Mouse (Mus musculus): ENCODE data around the gene Numa1. TPM values are rescaled to one million over a fixed set of nuclear protein-coding genes. Genes with fewer than 3 reads are reported as not detected.

The Numa1 gene
- 167 and 193 TPM in 2 replicates for polyA plus RNA-seq (2012; ENCODE audit: low replicate concordance)

DNA sequence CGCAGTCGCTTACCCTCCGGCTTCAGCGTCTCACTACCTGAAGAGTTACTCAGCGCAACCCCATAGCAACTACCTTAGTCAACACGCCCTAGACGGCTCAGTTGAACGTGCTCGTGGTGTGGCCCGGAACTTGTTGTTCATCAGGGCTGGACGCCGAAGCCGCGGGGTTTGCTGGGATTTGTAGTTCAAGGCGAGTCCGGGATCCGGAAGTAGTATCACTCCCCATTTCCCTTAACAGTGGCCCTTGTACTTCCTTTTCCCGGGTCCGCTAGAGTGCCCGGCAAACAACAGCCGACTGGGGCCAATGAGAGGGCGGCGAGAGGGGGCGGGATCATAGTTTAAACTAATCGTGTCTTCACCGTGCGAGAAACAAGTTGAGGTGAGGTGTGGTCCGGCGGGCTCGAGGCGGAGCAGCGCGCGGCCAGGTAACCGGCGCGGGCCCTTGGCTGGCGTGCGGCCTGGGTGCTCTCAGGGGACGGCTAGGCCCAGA, at the start of gene Numa1, which contains the start of gene Lrrc51:
Numa1 (plus strand) TSS at position 361 of the 490 bp plus-strand sequence.
Lrrc51 (minus strand) TSS at position 145 of the 490 bp plus-strand sequence.

DNA sequence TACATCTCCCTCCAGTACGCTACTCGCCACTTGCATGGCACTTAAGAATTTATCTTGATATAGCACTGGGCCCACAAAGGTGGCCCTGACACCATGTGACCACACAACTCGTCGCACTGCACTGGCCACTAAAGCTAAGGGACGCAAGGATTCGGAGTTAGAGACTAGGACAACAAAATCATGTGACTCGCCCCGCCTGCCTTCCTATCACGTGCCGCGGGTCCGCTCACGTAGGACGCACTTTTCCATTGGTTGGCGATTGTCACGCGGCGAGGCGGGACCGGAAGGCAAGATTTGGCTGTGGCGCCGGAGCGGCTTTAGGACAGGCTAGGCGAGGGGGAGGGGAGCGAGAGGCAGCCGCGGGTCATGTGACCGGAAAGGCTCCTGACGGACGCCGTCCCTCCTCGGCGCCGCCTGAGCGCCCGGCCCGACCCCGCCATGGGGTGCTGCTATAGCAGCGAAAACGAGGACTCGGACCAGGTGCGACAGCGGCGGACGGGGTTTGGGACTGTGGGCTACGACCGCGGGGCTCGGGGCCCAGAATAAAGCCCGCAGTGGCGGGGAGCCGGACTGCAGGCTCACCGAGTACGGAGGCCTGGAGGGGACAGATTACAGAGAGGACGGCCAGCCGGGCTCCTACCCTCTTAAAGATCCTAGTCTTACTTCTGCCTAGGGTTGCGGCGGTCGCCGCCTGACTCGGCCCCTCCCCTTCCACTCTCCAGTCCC, 28.2 kb upstream of the Numa1 start, which contains the start of gene Lamtor1:
Lamtor1 (plus strand) TSS at position 344 of the 726 bp plus-strand sequence.

DNA sequence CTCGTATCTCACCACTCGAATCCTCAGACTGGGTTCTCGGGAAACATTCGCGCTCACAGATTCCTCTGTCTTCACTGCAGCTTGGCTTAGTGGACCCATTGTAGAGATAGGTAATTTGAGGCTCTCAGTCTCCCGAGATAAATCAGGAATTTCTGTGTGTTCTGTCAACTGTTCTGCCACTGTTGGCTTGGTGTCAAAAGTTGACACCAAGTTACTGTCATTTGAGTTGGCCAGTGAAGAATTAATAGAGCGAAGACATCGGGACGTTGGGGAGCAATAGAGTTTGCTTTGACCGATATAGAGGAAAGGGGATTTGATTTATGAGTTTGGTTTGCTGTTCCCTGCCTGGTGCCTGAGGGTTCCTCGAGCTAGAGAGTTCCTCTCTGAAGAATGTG, 27.6 kb upstream of the Numa1 start, which contains the start of gene Tomt:
Tomt (minus strand) TSS at position 73 of the 395 bp plus-strand sequence.

DNA sequence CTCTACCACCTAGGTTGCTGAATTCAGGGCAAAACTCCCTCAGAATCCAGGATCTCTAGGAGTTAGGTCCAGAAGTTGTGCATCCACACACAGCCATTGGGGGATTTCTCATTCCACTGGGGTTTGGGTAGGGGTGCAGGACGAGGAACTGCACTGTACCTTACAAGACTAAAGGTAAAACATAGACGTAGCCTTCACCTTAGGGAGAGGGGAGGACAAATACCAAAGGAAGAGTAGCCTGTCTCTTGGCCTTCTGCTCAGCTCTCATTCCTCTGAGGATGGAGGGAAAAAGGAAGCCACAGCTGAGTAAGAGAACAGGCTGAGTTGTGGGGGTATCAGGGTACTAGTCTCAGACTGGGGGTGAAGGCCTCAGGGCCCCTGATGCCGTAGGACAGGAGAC, 84.7 kb downstream of the Numa1 start, which contains the start of gene Il18bp:
Il18bp (minus strand) TSS at position 101 of the 400 bp plus-strand sequence.

Other genes with a start within 250 kb of the Numa1 start
- gene Phox2a, start 115.8 kb upstream of the Numa1 start, polyA plus RNA-seq (2012; ENCODE audit: low replicate concordance) = not detected in 2 replicates
- 101 and 265 TPM in 2 replicates for gene Inppl1, start 95.9 kb upstream of the Numa1 start, polyA plus RNA-seq (2012; ENCODE audit: low replicate concordance)
- gene Folr2, start 76.9 kb upstream of the Numa1 start, polyA plus RNA-seq (2012; ENCODE audit: low replicate concordance) = not detected in 2 replicates
- gene Anapc15, start 70.4 kb upstream of the Numa1 start, polyA plus RNA-seq (2012; ENCODE audit: low replicate concordance) = 16.4 and 21.1 TPM in 2 replicates
- 0.21 TPM in 1 of 2 replicates, not detected in the other for gene Folr1, start 63.3 kb upstream of the Numa1 start, polyA plus RNA-seq (2012; ENCODE audit: low replicate concordance)
- 138 and 155 TPM in 2 replicates for gene Lamtor1, start 28.2 kb upstream of the Numa1 start, polyA plus RNA-seq (2012; ENCODE audit: low replicate concordance)
- gene Tomt, start 27.8 kb upstream of the Numa1 start, polyA plus RNA-seq (2012; ENCODE audit: low replicate concordance) = 0.03 and 0.04 TPM in 2 replicates
- gene Lrrc51, start 216 bp upstream of the Numa1 start, polyA plus RNA-seq (2012; ENCODE audit: low replicate concordance) = 0.40 and 0.62 TPM in 2 replicates
- 4.6 and 13.5 TPM in 2 replicates for gene Il18bp, start 84.6 kb downstream of the Numa1 start, polyA plus RNA-seq (2012; ENCODE audit: low replicate concordance)
- 2.1 and 5.2 TPM in 2 replicates for gene Rnf121, start 131.4 kb downstream of the Numa1 start, polyA plus RNA-seq (2012; ENCODE audit: low replicate concordance)
- gene Xndc1, start 131.4 kb downstream of the Numa1 start, polyA plus RNA-seq (2012; ENCODE audit: low replicate concordance) = 16.8 and 17.7 TPM in 2 replicates
- 0.36 and 1.0 TPM in 2 replicates for gene Xntrpc, start 131.6 kb downstream of the Numa1 start, polyA plus RNA-seq (2012; ENCODE audit: low replicate concordance)
- 1.4 and 2.6 TPM in 2 replicates for gene Trpc2, start 149.0 kb downstream of the Numa1 start, polyA plus RNA-seq (2012; ENCODE audit: low replicate concordance)
- gene Art1, start 167.6 kb downstream of the Numa1 start, polyA plus RNA-seq (2012; ENCODE audit: low replicate concordance) = not detected in 2 replicates
- gene Art5, start 175.4 kb downstream of the Numa1 start, polyA plus RNA-seq (2012; ENCODE audit: low replicate concordance) = 0.30 and 0.34 TPM in 2 replicates
- 0.10 TPM in 1 of 2 replicates, not detected in the other for gene Chrna10, start 182.7 kb downstream of the Numa1 start, polyA plus RNA-seq (2012; ENCODE audit: low replicate concordance)